Mouse (Mus musculus) midbrain, embryonic 12.5 days (tissue): ENCODE results near the gene Gm20388. TPM values are rescaled to one million over a fixed set of nuclear protein-coding genes. Genes with fewer than 3 reads are reported as not detected.

Experiments used
- ATAC-seq: fragments of 200-750 bp; cut with Nextera tagmentation; 2 replicates; pipeline ENCODE4 v1.8.0; 2017; ENCODE audit warnings: low read depth, moderate TSS enrichment, moderate library complexity; ENCODE audit not compliant: low FRiP score
- H3K27ac ChIP-seq: fragments of 300-500 bp; sonication (generic); replicated peaks from 2 replicates; pipeline ENCODE4 v1.5.1; 2016; ENCODE audit warnings: mild to moderate bottlenecking
- H3K27me3 ChIP-seq: fragments of 300-500 bp; sonication (generic); 2 replicates; pipeline ENCODE4 v1.6.1; 2016; ENCODE audit warnings: mild to moderate bottlenecking
- H3K36me3 ChIP-seq: fragments of 300-500 bp; sonication (generic); 2 replicates; pipeline ENCODE4 v1.6.1; 2016
- H3K4me1 ChIP-seq: fragments of 300-500 bp; sonication (generic); 2 replicates; pipeline ENCODE4 v1.6.1; 2016
- H3K4me2 ChIP-seq: fragments of 300-500 bp; sonication (generic); replicated peaks from 2 replicates; pipeline ENCODE4 v1.6.1; 2016; ENCODE audit warnings: mild to moderate bottlenecking, moderate library complexity
- H3K4me3 ChIP-seq: fragments of 300-500 bp; sonication (generic); 2 replicates; pipeline ENCODE4 v1.5.1; 2016; ENCODE audit warnings: mild to moderate bottlenecking
- H3K9ac ChIP-seq: fragments of 300-500 bp; sonication (generic); replicated peaks from 2 replicates; pipeline ENCODE4 v1.6.1; 2016; ENCODE audit warnings: mild to moderate bottlenecking, moderate library complexity
- H3K9me3 ChIP-seq: fragments of 300-500 bp; sonication (generic); 2 replicates; pipeline ENCODE4 v1.6.1; 2016; ENCODE audit warnings: mild to moderate bottlenecking
- WGBS: fragments of 180-500 bp; shearing (Covaris S2); methylation state at CpG from one replicate; pipeline ENCODE4 v1.1.7; 2016; 5-methylcytosine and 5-hydroxymethylcytosine counted together
- polyA plus RNA-seq: library from polyadenylated mRNA; unstranded; fragments of >200 nt; fragmentation: Nextera tagmentation; extraction: Ambion mirVana; gene quantifications from 2 replicates; pipeline ENCODE4 v1.2.1, GENCODE M21; 2016

Gene Gm20388
- polyA plus RNA-seq, 1 experiment from 2014 or later, result not detected

- no peak overlapping the region for H3K27ac ChIP-seq
- WGBS, result 86% methylated on average over 19 of the region's 19 CpGs
- H3K9me3 ChIP-seq, result no peaks in the 10 kb centered on the region
- no peak overlapping the region for H3K4me3 ChIP-seq
- no peaks in the 10 kb centered on the region for H3K27me3 ChIP-seq
- H3K4me2 ChIP-seq, result no peak overlapping the region
- H3K9ac ChIP-seq, result no peak overlapping the region
- H3K4me1 ChIP-seq, result peaks cover 6% of the 10 kb centered on the region; the same call in 1 of the 2 replicates
- no peaks in the 10 kb centered on the region for H3K36me3 ChIP-seq
- no peak for ATAC-seq
Observed at GRCm38 (mm10) chr8:120760341-120761215, 849.9 kb downstream of the Gm20388 start.

GRCm38 (mm10) chr8:120763267-120763666 lies 852.6 kb downstream of the Gm20388 start:
- no peak for ATAC-seq
- no peaks in the 10 kb centered on the region for H3K27me3 ChIP-seq
- no peak overlapping the region for H3K9ac ChIP-seq
- no peak overlapping the region for H3K4me2 ChIP-seq
- H3K36me3 ChIP-seq, result no peaks in the 10 kb centered on the region
- H3K9me3 ChIP-seq, result no peaks in the 10 kb centered on the region
- H3K4me3 ChIP-seq, result no peak overlapping the region
- H3K4me1 ChIP-seq, result no peaks in the 10 kb centered on the region
- no peak overlapping the region for H3K27ac ChIP-seq
- WGBS, result 87% methylated on average over 5 of the region's 5 CpGs

GRCm38 (mm10) chr8:120764638-120765037 lies 854.0 kb downstream of the Gm20388 start:
- no peak overlapping the region for H3K4me3 ChIP-seq
- no peaks in the 10 kb centered on the region for H3K36me3 ChIP-seq
- no peak overlapping the region for H3K9ac ChIP-seq
- no peaks in the 10 kb centered on the region for H3K27me3 ChIP-seq
- H3K4me1 ChIP-seq, result no peaks in the 10 kb centered on the region
- H3K4me2 ChIP-seq, result no peak overlapping the region
- no peaks in the 10 kb centered on the region for H3K9me3 ChIP-seq
- no peak overlapping the region for H3K27ac ChIP-seq
- ATAC-seq, result no peak

- H3K4me2 ChIP-seq, result no peak overlapping the region
- H3K9ac ChIP-seq, result no peak overlapping the region
- no peaks in the 10 kb centered on the region for H3K27me3 ChIP-seq
- H3K4me3 ChIP-seq, result no peak overlapping the region
- H3K27ac ChIP-seq, result no peak overlapping the region
- no peaks in the 10 kb centered on the region for H3K36me3 ChIP-seq
- 13% methylated on average over 3 of the region's 3 CpGs for WGBS
- no peaks in the 10 kb centered on the region for H3K4me1 ChIP-seq
- no peak for ATAC-seq
- no peaks in the 10 kb centered on the region for H3K9me3 ChIP-seq
Observed at GRCm38 (mm10) chr8:120766622-120767021, 856.0 kb downstream of the Gm20388 start.

GRCm38 (mm10) chr8:120768454-120769218 lies 858.0 kb downstream of the Gm20388 start:
- no peak for ATAC-seq
- Histone ChIP-seq H3K27ac (no peak overlapping the region), H3K27me3 (0 out of 2 replicates have a peak, but pooled peaks cover 5% of the 10 kb centered on the region), H3K9ac (no peak overlapping the region), H3K4me1 (no peaks in the 10 kb centered on the region), H3K36me3 (no peaks in the 10 kb centered on the region), H3K4me2 (no peak overlapping the region), H3K4me3 (no peak overlapping the region), H3K9me3 (no peaks in the 10 kb centered on the region)
- WGBS, result 79% methylated on average over 12 of the region's 12 CpGs

- H3K9me3 ChIP-seq, result no peaks in the 10 kb centered on the region
- H3K9ac ChIP-seq, result no peak overlapping the region
- ATAC-seq, result no peak
- no peak overlapping the region for H3K27ac ChIP-seq
- H3K4me2 ChIP-seq, result no peak overlapping the region
- WGBS, result 93% methylated on average over 10 of the region's 10 CpGs
- no peak overlapping the region for H3K4me3 ChIP-seq
- H3K27me3 ChIP-seq, result peaks cover 29% of the 10 kb centered on the region; the same call in 1 of the 2 replicates
- no peaks in the 10 kb centered on the region for H3K36me3 ChIP-seq
- H3K4me1 ChIP-seq, result peaks cover 7% of the 10 kb centered on the region; the same call in 1 of the 2 replicates
Observed at GRCm38 (mm10) chr8:120777184-120777583, 866.5 kb downstream of the Gm20388 start.

- Histone ChIP-seq H3K27me3 (peaks cover 29% of the 10 kb centered on the region; the same call in 1 of the 2 replicates), H3K9me3 (no peaks in the 10 kb centered on the region), H3K4me3 (no peak overlapping the region), H3K36me3 (no peaks in the 10 kb centered on the region), H3K4me1 (peaks cover 7% of the 10 kb centered on the region; the same call in 1 of the 2 replicates), H3K27ac (no peak overlapping the region), H3K4me2 (no peak overlapping the region), H3K9ac (no peak overlapping the region)
- no peak for ATAC-seq
- WGBS, result 51% methylated on average over 13 of the region's 13 CpGs
Observed at GRCm38 (mm10) chr8:120777732-120778131, 867.1 kb downstream of the Gm20388 start.

GRCm38 (mm10) chr8:120779106-120779505 lies 868.5 kb downstream of the Gm20388 start:
- H3K4me3 ChIP-seq, result no peak overlapping the region
- peaks cover 24% of the 10 kb centered on the region; the same call in 1 of the 2 replicates for H3K27me3 ChIP-seq
- H3K27ac ChIP-seq, result no peak overlapping the region
- H3K36me3 ChIP-seq, result no peaks in the 10 kb centered on the region
- no peak overlapping the region for H3K9ac ChIP-seq
- WGBS, result 97% methylated on average over 7 of the region's 7 CpGs
- no peaks in the 10 kb centered on the region for H3K9me3 ChIP-seq
- H3K4me2 ChIP-seq, result no peak overlapping the region
- ATAC-seq, result no peak
- peaks cover 7% of the 10 kb centered on the region; the same call in 1 of the 2 replicates for H3K4me1 ChIP-seq

GRCm38 (mm10) chr8:120783781-120784180 lies 873.1 kb downstream of the Gm20388 start:
- no peaks in the 10 kb centered on the region for H3K4me1 ChIP-seq
- no peak overlapping the region for H3K4me3 ChIP-seq
- ATAC-seq, result no peak
- H3K9me3 ChIP-seq, result no peaks in the 10 kb centered on the region
- WGBS, result 85% methylated on average over 4 of the region's 4 CpGs
- no peak overlapping the region for H3K4me2 ChIP-seq
- H3K27me3 ChIP-seq, result 0 out of 2 replicates have a peak, but pooled peaks cover 7% of the 10 kb centered on the region
- H3K36me3 ChIP-seq, result no peaks in the 10 kb centered on the region
- no peak overlapping the region for H3K27ac ChIP-seq
- no peak overlapping the region for H3K9ac ChIP-seq

GRCm38 (mm10) chr8:120786753-120787152 lies 876.1 kb downstream of the Gm20388 start:
- 82% methylated on average over 4 of the region's 4 CpGs for WGBS
- Histone ChIP-seq H3K4me2 (no peak overlapping the region), H3K9me3 (no peaks in the 10 kb centered on the region), H3K27me3 (no peaks in the 10 kb centered on the region), H3K27ac (no peak overlapping the region), H3K9ac (no peak overlapping the region), H3K4me3 (no peak overlapping the region), H3K36me3 (no peaks in the 10 kb centered on the region), H3K4me1 (no peaks in the 10 kb centered on the region)
- no peak for ATAC-seq

GRCm38 (mm10) chr8:120787631-120788030 lies 877.0 kb downstream of the Gm20388 start:
- H3K27ac ChIP-seq, result no peak overlapping the region
- H3K36me3 ChIP-seq, result no peaks in the 10 kb centered on the region
- no peaks in the 10 kb centered on the region for H3K4me1 ChIP-seq
- ATAC-seq, result no peak
- no peak overlapping the region for H3K4me2 ChIP-seq
- H3K9ac ChIP-seq, result no peak overlapping the region
- WGBS, result 41% methylated on average over 5 of the region's 5 CpGs
- no peak overlapping the region for H3K4me3 ChIP-seq
- no peaks in the 10 kb centered on the region for H3K27me3 ChIP-seq
- no peaks in the 10 kb centered on the region for H3K9me3 ChIP-seq

GRCm38 (mm10) chr8:120792710-120793109 lies 882.1 kb downstream of the Gm20388 start:
- Histone ChIP-seq H3K9me3 (no peaks in the 10 kb centered on the region), H3K36me3 (no peaks in the 10 kb centered on the region), H3K4me3 (no peak overlapping the region), H3K9ac (no peak overlapping the region), H3K27ac (no peak overlapping the region), H3K4me1 (no peaks in the 10 kb centered on the region), H3K27me3 (peaks cover 2% of the 10 kb centered on the region; the same call in 1 of the 2 replicates), H3K4me2 (no peak overlapping the region)
- 85% methylated on average over 15 of the region's 15 CpGs for WGBS
- no peak for ATAC-seq
